Mouse (Mus musculus) thymus, postnatal 4 days (tissue): ENCODE measurements at regions not wholly inside any gene's neighbourhood (a gene's known extent, or its start where the extent isn't known, plus 50 kb on each side); places are given as distances from the start of the nearest gene placed in this dataset.
"Not testable (repeated sequence)": the region's sequence is repeated elsewhere in the genome, so short reads cannot be mapped to it uniquely, and the experiment has no call there.

Experiments used
- DNase-seq: peaks from one replicate; pipeline ENCODE4 v3.0.0; 2021

DNA sequence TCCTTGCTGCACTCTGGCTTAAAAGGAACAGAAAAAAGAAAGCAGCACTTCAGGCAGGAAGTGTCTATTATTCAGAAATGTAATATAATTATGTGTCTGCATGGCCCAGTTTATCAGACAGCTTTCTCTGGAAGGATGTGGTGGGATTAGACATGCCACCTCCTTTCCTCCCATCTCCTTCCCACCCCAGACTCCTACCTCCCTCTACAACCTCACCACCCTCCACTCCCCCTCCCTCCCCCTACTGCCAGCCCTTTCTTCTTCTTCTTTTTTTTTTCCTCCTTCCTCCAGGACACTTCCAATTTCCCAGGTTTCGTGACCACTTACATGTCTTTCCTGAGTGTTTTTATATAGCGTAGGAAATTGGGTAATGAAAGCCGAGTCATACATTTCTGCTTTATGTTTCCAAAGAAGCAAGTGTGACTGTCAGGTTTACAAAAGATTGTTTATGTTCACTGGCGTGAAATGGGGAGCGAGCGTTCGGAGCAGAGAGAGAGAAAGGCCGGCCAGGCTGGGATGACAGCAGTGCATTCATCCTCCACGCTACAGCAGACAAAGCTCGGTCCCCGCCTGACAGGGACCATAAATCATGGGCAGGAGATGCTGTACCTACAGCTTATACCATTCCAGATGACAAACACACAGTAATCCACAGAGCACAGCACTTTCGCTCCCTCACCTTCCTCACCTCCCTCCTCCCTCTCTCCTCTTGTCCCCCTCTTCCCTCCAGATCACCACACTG, 354.6 kb upstream of the Zfp703 start:
- no peak for DNase-seq

DNA sequence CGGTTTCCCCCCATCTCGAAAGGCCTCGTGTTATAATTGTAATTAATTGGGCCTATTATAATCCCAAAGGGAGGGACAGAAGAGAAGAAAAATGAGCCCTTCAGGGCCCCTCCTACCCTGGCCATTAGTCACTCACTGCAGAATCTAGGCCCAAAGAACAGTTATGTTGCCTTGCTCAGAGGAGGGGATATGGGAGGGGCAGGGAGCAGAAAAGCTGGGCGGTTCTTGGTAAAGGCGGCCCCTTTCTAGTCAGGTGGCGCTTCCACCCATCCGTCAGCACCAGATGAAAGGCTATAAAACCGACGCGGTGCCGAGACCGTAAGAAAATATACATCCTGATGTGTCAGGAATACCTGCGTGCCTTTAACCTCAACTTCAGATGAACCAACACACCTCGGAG, 350.9 kb upstream of the Zfp703 start:
- peak; percentile 25 for DNase-seq

DNA sequence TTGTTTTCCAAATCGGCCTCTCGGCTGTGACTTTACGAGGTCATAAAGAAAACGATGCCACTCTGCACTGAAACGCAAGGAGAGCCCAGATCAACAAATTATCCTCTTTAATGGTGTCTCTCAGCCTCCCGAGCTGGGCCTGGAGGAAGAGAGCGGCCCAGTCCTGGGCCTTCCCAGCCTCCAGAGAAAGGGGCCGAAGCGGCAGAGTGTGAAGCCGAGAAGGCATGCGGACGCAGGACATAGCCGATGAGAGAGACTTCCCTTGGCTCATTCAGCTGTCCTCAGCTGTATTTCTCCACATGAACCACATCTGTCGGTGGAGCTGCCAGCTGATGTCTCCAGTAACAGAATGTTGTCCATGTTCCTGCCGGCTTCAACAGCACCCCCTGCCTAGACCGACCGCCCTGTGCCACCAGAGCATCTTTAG, 350.5 kb upstream of the Zfp703 start:
- no peak for DNase-seq

DNA sequence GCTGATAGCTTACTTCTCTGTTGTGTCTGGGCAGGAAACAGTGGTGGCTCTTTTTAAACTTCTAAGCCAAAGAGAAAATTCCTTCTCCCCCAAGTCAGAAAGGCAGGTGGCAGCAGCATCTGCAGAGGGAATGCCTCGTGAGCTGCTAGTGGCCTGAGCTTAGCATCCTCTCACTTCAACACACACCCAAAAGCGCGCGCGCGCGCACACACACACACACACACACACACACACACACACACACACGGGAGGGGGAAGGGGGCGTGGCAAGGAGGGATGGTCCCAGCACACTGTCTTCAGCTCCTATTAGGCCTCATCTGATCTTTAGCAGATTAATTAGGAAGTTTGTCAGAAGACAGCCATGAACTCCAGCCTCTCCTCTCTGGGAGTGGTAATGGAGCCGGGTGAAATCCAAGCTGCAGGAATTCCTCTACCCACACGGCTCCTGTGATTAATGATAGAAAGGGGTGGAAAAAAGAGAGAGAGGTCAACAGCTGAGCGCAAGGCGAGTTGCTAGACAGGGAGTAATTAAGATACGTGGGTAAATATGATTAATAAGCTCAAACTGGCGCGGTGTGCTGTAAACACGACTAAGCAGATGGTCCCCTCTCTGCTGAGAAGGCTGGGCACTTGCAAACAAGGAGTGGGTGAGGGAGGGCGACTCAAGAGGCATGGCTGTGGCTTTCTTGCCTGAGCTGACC, 349.8 kb upstream of the Zfp703 start:
- peak; percentile 10 for DNase-seq

DNA sequence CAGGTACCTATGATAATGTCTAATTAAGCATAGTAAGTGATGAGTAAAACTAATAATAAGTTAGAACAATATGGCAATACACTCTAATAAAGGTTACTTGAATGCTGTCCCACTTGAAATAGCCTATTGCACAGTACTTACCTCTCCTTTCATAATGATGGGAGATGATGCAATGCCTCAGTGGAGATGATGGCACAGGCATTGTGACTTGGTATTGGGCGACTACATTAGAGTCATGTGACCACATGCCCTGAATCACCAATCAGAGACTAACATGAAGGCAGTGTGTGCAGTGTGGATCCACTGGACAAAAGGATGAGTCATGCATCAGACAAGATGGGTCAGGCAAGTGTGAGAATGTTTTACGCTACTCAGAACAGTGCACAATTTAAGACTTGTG, 346.6 kb upstream of the Zfp703 start:
- no peak for DNase-seq

DNA sequence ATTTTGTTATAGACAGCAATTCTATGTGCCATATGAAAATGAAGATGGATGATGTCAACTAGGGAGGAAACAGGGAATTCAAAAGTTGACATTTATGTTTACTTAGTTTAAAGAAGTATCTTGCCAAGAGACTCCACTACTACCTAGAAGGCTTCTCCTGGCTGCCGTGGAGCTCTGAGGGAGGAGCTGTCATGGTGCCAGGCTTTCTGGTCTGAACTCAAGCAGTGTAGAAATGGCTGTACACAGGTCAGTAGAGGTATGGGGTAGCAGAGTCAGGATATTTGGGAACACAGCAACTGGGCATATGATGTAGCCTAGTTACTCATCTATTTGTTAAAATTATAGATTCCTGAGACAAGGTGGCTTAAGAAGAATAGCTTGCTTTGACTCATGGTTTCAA, 341.4 kb upstream of the Zfp703 start:
- no peak for DNase-seq

DNA sequence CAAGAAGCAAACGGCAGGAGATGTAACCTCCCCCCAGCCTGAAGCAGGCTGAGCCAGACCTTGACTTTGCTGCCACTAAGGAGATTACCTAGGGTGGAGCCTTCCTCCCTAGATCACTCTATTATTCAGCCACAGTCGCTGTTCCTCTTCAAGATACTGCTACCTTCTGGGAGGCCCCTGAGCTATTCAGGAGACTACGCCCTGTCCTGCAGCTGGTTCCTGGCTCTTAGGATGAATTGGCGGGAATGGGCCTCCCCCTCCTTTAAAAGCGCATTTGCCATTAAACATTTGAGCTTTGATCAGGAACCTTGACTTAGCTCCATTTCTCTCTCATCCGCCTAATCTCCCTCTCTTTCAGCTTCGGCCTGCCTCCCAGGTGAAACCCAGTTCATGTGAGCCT, 331.8 kb upstream of the Zfp703 start:
- DNase-seq = not testable (repeated sequence)

DNA sequence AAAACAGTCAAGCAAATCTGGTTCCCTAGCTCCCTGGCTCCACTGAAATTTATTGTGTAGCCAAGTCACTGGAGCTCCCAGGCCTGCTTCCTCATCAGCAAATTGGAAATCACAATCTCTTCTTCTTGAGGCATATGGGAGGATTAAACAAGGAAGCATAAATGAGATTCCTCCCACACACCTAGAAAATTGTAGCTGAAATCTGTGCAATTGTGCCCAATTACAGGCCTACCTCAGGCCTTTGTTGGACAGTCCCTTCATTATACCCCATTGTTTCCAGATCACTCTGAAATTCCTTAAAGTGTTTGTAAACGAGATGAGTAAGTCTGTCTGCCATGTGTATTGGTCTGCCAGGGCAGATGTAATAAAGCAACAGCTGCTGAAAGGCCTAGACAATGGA, 326.8 kb upstream of the Zfp703 start:
- no peak for DNase-seq

DNA sequence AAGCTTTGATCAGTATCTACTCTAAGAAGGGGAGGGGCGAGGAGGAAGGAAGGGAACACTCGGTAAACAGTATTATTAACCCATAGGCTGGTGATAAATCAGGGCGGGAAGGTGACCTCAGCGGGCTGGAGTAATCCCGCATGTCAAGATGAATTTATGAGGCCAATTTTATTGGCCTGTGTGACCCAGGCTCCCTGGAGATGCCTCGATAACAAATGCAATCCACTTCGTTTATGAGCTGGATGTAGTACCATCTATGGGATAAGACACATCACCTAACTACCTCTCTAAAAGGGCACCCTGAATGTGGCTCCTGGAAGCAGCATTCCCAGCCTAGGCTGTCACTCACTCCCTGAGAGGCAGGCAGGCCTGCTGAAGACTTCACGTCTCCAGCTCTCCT, 321.2 kb upstream of the Zfp703 start:
- DNase-seq = no peak

DNA sequence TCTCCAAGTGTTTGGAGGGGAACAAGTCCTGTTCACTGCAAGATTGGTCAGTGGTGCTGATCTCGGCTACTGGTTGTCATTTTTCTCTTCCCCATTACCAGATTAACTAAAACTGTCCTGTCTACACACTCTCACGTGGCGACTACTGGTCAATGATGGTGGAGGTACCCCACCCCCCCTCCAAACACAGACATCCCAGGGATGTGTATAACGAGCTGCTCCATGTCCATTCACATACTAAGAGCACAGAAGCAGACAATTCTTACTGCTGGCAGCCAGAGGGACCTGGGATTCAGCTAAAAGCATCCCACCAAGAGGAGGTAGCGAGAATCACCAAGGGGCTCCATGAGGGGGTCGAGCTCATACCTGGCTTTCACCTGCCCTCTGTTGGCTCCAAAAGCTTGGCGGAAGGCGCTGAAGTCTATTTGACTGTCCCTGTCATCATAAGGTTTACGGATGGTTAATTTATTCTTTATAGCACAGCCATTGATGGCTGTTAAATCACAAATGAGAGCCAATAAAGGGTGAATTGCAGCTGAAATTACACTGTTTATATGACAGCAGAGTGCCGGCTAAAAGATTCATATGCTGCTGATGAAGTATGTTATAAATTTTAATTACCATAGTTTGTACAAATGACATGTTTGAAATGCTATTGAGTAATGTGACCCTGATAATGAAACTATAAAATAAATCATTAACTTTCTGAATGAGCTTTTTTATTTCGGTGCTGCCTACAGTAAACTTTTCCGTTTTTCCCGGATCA, 320.6 kb upstream of the Zfp703 start:
- DNase-seq = no peak

DNA sequence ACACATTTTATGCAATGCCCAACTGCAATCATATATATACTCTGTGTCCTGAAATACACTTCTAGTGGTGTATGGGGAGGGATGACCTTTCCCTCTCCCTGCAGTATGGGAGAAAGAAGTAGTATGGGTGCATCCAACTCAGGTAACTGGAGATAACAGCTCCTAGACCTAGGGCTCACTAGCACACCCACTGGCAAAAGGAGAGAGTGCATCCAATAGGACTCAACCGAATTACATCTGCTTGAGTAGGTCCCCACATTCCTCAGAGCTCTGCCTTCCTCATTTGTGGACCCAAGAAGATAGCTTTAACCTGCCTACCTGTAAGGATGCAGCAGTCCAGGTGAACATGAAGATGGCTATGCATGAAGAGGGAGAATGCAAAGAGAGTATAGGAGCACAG, 317.7 kb upstream of the Zfp703 start:
- DNase-seq = peak; percentile 40

DNA sequence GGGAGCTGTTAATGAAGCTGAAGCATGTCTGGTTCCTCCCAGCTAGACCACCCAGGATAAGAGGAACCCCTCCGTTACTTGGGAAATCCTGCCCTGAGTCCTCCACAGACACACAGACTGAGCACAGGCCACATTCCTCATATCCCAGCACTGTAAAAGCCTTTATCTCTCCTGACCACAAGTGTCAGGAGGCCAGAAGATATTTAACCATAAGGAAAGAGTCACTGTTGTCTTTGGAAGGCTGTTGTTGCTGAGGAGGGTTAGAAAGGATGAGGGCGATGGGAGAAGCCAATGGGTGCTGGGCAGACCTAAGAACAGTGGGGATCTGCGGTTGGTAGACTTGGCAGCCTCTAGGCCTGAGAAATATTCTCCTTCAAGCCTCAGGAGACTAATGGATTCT, 307.6 kb upstream of the Zfp703 start:
- no peak for DNase-seq

DNA sequence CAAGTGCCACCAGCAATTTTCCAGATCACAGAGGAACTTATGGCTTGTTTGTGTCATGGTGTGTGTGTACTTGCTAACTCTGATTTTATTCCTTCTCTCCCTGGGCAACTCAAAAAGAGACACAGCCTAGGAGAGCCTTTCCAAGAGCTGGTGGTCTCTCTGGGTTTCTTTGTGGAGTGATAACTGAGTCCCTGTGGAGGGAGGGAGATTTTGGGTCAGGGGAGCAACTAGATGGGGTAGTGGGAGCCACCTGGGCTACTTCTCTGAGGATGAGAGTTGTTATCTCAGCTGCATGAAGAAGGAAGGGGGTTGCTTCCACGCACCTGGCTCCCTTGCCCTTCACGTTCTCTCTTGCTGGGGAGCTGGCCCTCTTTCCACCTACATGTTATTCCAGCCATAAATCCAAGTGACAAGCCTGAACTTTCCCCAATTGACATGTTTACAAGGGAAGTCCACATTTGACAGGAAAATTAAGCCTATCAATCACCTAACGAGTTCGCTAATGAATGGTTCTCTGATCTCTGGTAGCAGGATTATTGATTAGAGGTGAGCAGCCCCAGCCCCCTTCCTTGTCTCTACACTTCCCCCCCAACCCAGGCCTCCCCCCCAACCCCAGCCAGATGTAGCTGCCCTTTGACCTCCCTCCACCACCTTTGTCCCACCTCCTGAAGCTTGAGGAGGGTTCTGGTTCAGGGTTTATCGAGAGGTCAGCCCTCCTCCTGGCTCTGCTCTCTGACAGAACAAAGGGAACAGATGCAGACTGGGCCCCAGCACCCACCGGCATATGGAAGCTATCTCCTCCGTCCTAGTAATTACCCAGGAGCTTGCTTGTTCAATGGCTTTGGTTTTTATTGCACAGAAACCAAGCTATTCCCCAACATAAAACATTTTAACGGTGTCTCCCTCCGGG, 304.4 kb upstream of the Zfp703 start:
- DNase-seq = no peak

DNA sequence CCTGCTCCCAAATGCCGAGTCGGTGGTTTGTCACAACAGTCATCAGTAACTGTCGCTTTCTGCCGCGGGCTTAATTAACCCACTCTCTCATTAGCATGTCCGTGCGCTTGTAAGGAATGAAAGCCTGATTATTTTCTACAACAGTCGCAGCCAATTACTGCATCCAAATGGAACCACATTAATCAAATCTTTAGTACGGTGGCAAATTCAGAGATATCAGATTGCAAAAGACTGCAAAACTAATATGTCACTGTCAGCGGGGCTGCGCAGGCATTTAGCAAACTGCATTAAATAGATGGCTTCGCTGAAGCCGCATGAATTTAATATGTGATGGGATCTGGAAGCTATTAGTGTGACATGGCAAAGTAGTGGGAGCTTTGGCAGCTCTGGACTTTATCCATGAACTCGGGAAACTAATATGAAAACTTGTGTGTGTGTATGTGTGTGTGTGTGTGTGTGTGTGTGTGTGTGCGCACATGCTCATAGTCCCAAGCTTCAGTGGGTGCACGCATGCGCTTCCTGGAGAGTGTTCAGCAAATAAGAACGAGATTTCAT, 299.5 kb upstream of the Zfp703 start:
- no peak for DNase-seq

DNA sequence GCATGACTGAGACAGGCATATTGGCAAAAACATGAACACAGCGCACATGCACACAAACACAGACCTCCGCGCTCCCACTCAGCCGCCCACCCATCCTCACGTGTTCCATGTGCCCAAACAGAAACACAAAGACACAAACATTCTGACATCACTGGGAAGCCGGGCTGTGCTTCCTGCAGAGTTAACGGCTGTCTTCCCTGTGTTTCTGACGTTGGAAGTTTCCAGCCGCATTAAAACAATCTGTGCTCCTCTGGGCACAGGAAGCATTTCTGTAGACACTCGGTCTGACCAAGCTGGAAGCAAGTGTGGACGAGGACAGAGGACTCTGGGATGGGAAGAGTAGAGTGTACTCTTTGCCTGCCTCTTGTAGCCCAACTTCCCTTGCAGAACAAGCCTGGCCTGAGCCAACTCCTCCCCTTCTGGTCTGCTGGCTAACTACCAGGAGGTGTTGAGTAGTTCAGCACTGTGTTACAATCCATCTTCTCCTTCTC, 296.2 kb upstream of the Zfp703 start:
- no peak for DNase-seq

DNA sequence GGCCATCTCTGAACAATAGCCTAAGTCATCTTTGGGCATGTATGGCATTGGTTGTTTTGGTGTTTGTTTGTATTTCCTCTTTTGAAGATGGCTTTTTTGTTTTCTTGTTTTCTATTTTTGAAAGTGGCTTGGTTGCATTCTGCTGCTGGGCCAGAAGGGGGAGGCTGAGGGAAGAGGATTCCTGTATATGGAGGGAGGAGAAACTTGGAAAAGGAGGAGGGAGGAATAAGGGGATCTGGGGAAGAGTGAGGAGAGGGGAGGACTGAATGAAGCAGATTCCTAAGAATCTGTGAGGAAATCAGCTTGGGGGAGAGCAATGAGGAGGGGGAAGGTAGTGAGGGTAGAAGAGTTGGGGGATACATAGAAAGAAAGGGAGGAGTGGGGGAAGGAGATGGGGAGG, 290.0 kb upstream of the Zfp703 start:
- no peak for DNase-seq

DNA sequence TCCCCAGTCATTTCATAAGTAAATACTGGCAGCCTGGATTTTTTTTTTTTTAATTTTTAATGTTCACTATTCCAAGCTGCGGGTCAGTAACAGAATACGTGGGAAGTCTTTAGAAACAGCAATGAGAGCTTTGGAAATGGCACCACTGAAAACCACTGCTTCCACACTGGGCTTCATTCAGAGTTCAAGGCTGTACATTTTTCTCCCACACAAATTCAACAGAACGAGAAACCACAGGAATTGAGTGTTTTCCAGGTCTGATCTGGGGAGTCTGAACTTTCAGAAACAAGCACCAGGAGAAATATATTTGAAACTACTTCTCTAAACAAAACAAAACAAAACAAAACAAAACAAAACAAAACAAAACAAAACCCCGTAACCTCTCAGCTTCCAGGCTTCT, 289.1 kb upstream of the Zfp703 start:
- DNase-seq = no peak

DNA sequence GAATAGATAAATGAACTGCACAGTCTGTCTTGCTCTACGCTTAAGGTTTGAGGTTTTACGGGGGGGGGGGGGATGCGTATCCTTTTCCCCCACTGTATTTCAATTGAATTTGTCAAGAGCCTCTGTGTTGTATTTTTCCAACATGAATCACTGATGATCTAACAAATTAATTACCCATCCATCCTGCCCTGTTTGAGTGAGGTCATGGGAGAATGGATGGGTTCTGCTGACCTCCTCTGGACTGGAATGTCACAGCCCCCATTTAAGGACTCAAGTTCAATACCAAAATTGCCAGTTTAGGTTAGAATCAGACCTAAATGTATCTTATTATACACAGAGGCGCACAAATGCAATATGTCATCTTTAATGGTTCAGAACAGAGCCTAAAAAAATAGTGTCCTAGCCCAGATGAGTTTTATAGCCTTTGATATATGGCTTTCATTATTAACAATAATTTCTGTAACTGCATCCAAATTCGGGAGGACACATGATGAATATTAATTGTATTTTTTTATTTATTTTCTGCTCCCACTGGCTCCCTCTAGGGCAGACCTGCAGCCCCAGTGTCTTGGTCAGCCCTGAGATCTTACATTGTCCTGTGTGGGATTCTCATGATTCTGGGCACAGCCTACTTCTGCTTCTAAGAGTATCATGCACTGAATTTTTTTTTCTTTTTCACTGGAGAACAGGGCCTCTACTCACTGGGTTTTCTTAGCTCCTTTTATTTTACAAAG, 288.2 kb upstream of the Zfp703 start:
- DNase-seq = no peak

DNA sequence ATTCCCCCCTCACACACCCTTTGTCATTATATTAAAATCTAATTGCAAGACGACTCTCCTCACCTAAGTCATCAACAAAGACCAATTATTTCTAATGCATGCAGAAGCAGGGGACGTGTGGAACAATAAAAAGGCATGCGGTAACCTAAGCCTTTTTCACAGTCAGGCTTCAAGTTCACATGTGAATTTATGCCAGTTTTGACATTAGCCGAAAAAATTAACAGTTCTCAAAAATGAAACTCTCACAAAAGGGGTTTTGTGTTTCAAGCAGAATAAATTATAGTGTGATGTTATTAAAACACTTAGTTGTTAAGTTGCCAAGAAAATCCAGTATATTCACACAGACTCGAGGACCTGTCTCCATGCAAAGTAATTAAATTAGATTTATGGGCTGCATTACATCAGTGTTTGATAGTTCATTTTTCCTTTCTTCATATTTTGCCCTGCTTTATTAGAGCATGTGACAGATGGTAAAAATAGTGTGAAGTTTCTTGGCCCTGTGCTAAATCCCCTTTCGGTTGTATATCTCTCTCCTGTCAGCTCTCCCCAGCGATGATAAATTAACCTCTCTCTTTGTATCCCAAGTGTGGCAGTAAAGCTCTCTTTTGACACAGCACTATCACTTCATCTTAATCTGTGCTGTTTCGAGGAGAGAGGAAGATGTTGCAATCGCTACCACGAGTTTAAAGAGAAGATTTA, 287.5 kb upstream of the Zfp703 start:
- no peak for DNase-seq

DNA sequence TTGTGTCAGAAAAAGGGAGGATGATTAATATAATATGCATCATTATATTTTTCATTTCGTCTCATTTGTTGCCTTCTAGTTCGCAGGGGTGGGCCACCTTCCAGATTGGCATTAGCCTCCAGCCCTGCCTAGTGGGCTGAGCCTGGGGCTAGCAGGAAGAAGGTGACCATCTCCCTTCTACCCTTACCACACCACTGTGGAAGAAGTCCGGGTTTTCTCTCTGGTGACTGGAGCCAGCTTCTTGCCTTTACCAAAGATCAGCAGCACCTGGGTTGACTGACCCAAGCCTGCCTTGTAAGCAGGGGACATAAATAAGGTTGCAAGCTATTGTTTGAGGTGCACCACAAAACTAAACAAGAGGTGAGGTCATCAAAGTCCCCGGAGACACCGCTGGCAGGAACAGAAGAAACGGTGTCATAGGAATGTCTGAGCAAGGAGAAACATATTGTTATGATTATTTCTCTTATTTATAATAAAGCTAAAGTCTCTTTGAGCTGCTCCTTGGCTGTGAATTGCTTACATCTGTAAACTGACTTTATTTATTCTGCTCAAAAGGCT, 286.9 kb upstream of the Zfp703 start:
- DNase-seq = no peak
